Mouse (Mus musculus) heart, postnatal 0 days (tissue): Measurements from ENCODE around the gene Acss3.

Experiments
- CTCF ChIP-seq: IDR thresholded peaks from 2 replicates; pipeline ENCODE4 v1.5.1; 2016; ENCODE audit warnings: antibody characterized with exemption, control low read depth, low read depth
- EP300 ChIP-seq: IDR thresholded peaks from 2 replicates; pipeline ENCODE4 v1.6.1; 2016; ENCODE audit warnings: antibody characterized with exemption, low read depth

- TF ChIP-seq CTCF (no peak), EP300 (no peak)
Observed at GRCm38 (mm10) chr10:107172003-107172689, 48.7 kb upstream of the Acss3 start.
